25 mouse cellular contexts compared by ENCODE assay signal in genomic region chr11:102241874-102242273, GRCm38 (mm10). TPM values are rescaled to one million over a fixed set of nuclear protein-coding genes. Genes with fewer than 3 reads are reported as not detected.
DNase-seq lines count a peak whose midpoint lies in the region; ATAC-seq and TF ChIP-seq lines count a peak whose summit lies in the region.
"Had no signal": no experiment of that assay in that cellular context is flagged by ENCODE, and none has a peak within 500 bp of the region (broad histone marks: within the 10 kb centered on the region; RNA-seq: fewer than 3 reads in every experiment).

No protein-coding gene starts in this region.

- TF ChIP-seq CTCF in layer of hippocampus, adult 2 months (conservative IDR thresholded peaks at IDR 0.05), result peak; percentile 43
- TF ChIP-seq CTCF in lung, postnatal 0 days (IDR thresholded peaks at IDR 0.05), result peak; percentile 20
- peak; percentile 52 to 64 (median 57) for TF ChIP-seq CTCF in MEL (IDR thresholded peaks at IDR 0.05 in 2 of 3, conservative IDR thresholded peaks at IDR 0.05 in 1 of 3; ENCODE audit: control insufficient read depth in 1 of 3, insufficient read depth in 1 of 3, low read depth in 2 of 3, low read length in 3 of 3, poor library complexity in 1 of 3, severe bottlenecking in 1 of 3)
- peak; percentile 46 for TF ChIP-seq CTCF in stomach, postnatal 0 days (IDR thresholded peaks at IDR 0.05; ENCODE audit: low read depth)

- TF ChIP-seq EP300 in lung, postnatal 0 days (IDR thresholded peaks at IDR 0.05), result no peak
- TF ChIP-seq EP300 in MEL (IDR thresholded peaks at IDR 0.05; ENCODE audit: low read depth in 1 of 2, low read length in 2 of 2), result no peak
- no peak for TF ChIP-seq EP300 in stomach, postnatal 0 days (optimal IDR thresholded peaks at IDR 0.05)

- WGBS in lung, postnatal 0 days, result 58% methylated on average over 5 of the region's 5 CpGs
- WGBS in stomach, postnatal 0 days, result 61% methylated on average over 5 of the region's 5 CpGs

- no peaks in the 10 kb centered on the region for H3K36me3 ChIP-seq in lung, postnatal 0 days (ENCODE audit: insufficient read depth, low read length)
- H3K36me3 ChIP-seq in MEL (ENCODE audit: control insufficient read depth in 1 of 2, insufficient read depth in 2 of 2, low read length in 2 of 2), result peaks cover 0 to 11% of the 10 kb centered on the region in 2 experiments; a peak in 2 of 4 replicates
- no peaks in the 10 kb centered on the region for H3K36me3 ChIP-seq in stomach, postnatal 0 days (ENCODE audit: control insufficient read depth, insufficient read depth, low read length)
- H3K36me3 ChIP-seq: heart, embryonic 10.5 days; kidney, embryonic 15.5 days; liver, embryonic 15.5 days; stomach, embryonic 15.5 days had no signal

- no peak for DNase-seq in layer of hippocampus, adult 2 months (ENCODE audit: low spot score in 2 of 2)
- no peak for DNase-seq in layer of hippocampus, postnatal 36 days
- no peak for DNase-seq in lung, postnatal 0 days (ENCODE audit: low spot score)
- DNase-seq in lung, postnatal 10 days, result no peak
- peak; percentile 60 for DNase-seq in MEL (ENCODE audit: low read depth, low spot score)
- DNase-seq in stomach, postnatal 0 days (ENCODE audit: low spot score), result no peak
- DNase-seq in thymus, postnatal 36 days, result no peak
- DNase-seq: adrenal gland, postnatal 14 days; cerebellum, adult 9-10 months; kidney, postnatal 4 days; layer of hippocampus, adult 9-11 months; lung, postnatal 36 days; right cerebral cortex, postnatal 4 days; thymus, adult 18-20 months; thymus, postnatal 4 days had no signal

- H3K9me3 ChIP-seq in lung, postnatal 0 days (ENCODE audit: low read length), result no peaks in the 10 kb centered on the region
- H3K9me3 ChIP-seq in MEL (replicated peaks; ENCODE audit: insufficient read depth, low read length), result no peaks in the 10 kb centered on the region
- no peaks in the 10 kb centered on the region for H3K9me3 ChIP-seq in stomach, postnatal 0 days (ENCODE audit: control insufficient read depth, low read length)
- H3K9me3 ChIP-seq: forebrain, embryonic 13.5 days; heart, embryonic 10.5 days; kidney, embryonic 15.5 days; liver, embryonic 15.5 days; stomach, embryonic 15.5 days had no signal

- peak; percentile 45 for TF ChIP-seq RAD21 in MEL (IDR thresholded peaks at IDR 0.05; ENCODE audit: low read depth, low read length)

- no peak overlapping the region for H3K9ac ChIP-seq in lung, postnatal 0 days (replicated peaks; ENCODE audit: low read depth)
- H3K9ac ChIP-seq in MEL (ENCODE audit: control insufficient read depth, low read depth, low read length, poor library complexity, severe bottlenecking), result no peak overlapping the region
- no peak overlapping the region for H3K9ac ChIP-seq in stomach, postnatal 0 days (ENCODE audit: low read length)
- H3K9ac ChIP-seq: forebrain, embryonic 13.5 days; kidney, embryonic 15.5 days; liver, embryonic 15.5 days; stomach, embryonic 15.5 days had no signal

- no peak overlapping the region for H3K4me3 ChIP-seq in layer of hippocampus, adult 2 months
- H3K4me3 ChIP-seq in lung, postnatal 0 days (ENCODE audit: low read depth, low read length), result no peak overlapping the region
- no peak overlapping the region for H3K4me3 ChIP-seq in MEL (ENCODE audit: control insufficient read depth in 1 of 2, insufficient read depth in 1 of 2, low read depth in 2 of 2, low read length in 2 of 2)
- no peak overlapping the region for H3K4me3 ChIP-seq in stomach, postnatal 0 days (ENCODE audit: low read depth, low read length)
- H3K4me3 ChIP-seq: forebrain, embryonic 13.5 days; heart, embryonic 10.5 days; kidney, embryonic 15.5 days; liver, embryonic 15.5 days; stomach, embryonic 15.5 days had no signal

- TF ChIP-seq POLR2A in MEL (IDR thresholded peaks at IDR 0.05; ENCODE audit: control insufficient read depth in 1 of 2, insufficient read depth in 1 of 2, low read depth in 1 of 2, low read length in 2 of 2, poor library complexity in 1 of 2), result no peak

- H3K27me3 ChIP-seq in lung, postnatal 0 days (replicated peaks; ENCODE audit: insufficient read depth, low read length), result no peaks in the 10 kb centered on the region
- no peaks in the 10 kb centered on the region for H3K27me3 ChIP-seq in MEL (ENCODE audit: control insufficient read depth in 1 of 2, insufficient read depth in 2 of 2, low read length in 2 of 2)
- H3K27me3 ChIP-seq in stomach, postnatal 0 days (ENCODE audit: control insufficient read depth, insufficient read depth, low read length), result no peaks in the 10 kb centered on the region
- H3K27me3 ChIP-seq: forebrain, embryonic 13.5 days; kidney, embryonic 15.5 days; stomach, embryonic 15.5 days had no signal

- H3K79me2 ChIP-seq in MEL (ENCODE audit: control insufficient read depth, insufficient read depth, low read length, poor library complexity), result no peaks in the 10 kb centered on the region

- H3K4me2 ChIP-seq in lung, postnatal 0 days (replicated peaks; ENCODE audit: low read depth, low read length), result no peak overlapping the region
- no peak overlapping the region for H3K4me2 ChIP-seq in stomach, postnatal 0 days (replicated peaks; ENCODE audit: low read depth)
- H3K4me2 ChIP-seq: forebrain, embryonic 13.5 days; kidney, embryonic 15.5 days; liver, embryonic 15.5 days; stomach, embryonic 15.5 days had no signal

- H3K27ac ChIP-seq in layer of hippocampus, adult 2 months, result no peak overlapping the region
- H3K27ac ChIP-seq in lung, postnatal 0 days (ENCODE audit: low read length), result no peak overlapping the region
- no peak overlapping the region for H3K27ac ChIP-seq in MEL (ENCODE audit: control insufficient read depth, low read depth, low read length)
- H3K27ac ChIP-seq in stomach, postnatal 0 days (replicated peaks), result no peak overlapping the region
- H3K27ac ChIP-seq: forebrain, embryonic 13.5 days; heart, embryonic 10.5 days; kidney, embryonic 15.5 days; stomach, embryonic 15.5 days had no signal

- H3K4me1 ChIP-seq in lung, postnatal 0 days (ENCODE audit: insufficient read depth, low read depth, low read length), result peaks cover 3% of the 10 kb centered on the region; the same call in 1 of the 2 replicates
- peaks cover 0 to 14% of the 10 kb centered on the region in 2 experiments for H3K4me1 ChIP-seq in MEL (ENCODE audit: control insufficient read depth in 1 of 2, insufficient read depth in 2 of 2, low read length in 2 of 2)
- peaks cover 3% of the 10 kb centered on the region; the same call in 1 of the 2 replicates for H3K4me1 ChIP-seq in stomach, postnatal 0 days (replicated peaks; ENCODE audit: control insufficient read depth, insufficient read depth)

- no peak for ATAC-seq in lung, postnatal 0 days
- ATAC-seq in stomach, postnatal 0 days (ENCODE audit: low FRiP score, low TSS enrichment), result no peak
- ATAC-seq: forebrain, embryonic 13.5 days; hindbrain, embryonic 16.5 days; midbrain, embryonic 16.5 days had no signal

TF ChIP-seq in MEL, 35 proteins besides CTCF, POLR2A, EP300 and RAD21 (continues in another document):
- TF ChIP-seq ZMIZ1 (IDR thresholded peaks at IDR 0.05; ENCODE audit: low read depth, low read length), result no peak
- no peak for TF ChIP-seq BHLHE40 (IDR thresholded peaks at IDR 0.05; ENCODE audit: borderline replicate concordance, low read depth, low read length)
- peak; percentile 34 for TF ChIP-seq ZC3H11A (IDR thresholded peaks at IDR 0.05; ENCODE audit: low read depth, low read length)
- no peak for TF ChIP-seq MYC (IDR thresholded peaks at IDR 0.05; ENCODE audit: low read depth, low read length)

RNA-seq across cellular contexts. Expression of gene BC030867, which starts 6.8 kb away (rescaled TPM):
- total RNA-seq in layer of hippocampus, adult 2 months (2021), result 1 to 10 TPM; 1.0 to 1.1 TPM
- 1 to 10 TPM in 1 of 2 experiments, under 1 TPM in 1; 0.58 to 1.5 TPM for total RNA-seq in layer of hippocampus, postnatal 36 days (2021)
- 0.88 and 1.3 TPM in 2 replicates for polyA plus RNA-seq in lung, postnatal 0 days (2015; fragmentation: Nextera tagmentation; extraction: Ambion mirVana)
- 19.5 and 20.0 TPM in 2 replicates for total RNA-seq in MEL (2012; rRNA removed)
- 10 to 100 TPM; 36.2 to 51.7 TPM for polyA plus RNA-seq in MEL (2012; ENCODE audit: insufficient read depth in 1 of 2, insufficient read length in 2 of 2, low read depth in 1 of 2, low replicate concordance in 2 of 2, missing spikeins in 1 of 2)
- 2.2 and 2.7 TPM in 2 replicates for polyA plus RNA-seq in stomach, postnatal 0 days (2015; fragmentation: Nextera tagmentation; extraction: Ambion mirVana)
- total RNA-seq: gastrocnemius, adult 8-10 months had no signal

RNA-seq across cellular contexts. Expression of gene Hdac5, which starts 11.9 kb away (rescaled TPM):
- 100 to 1,000 TPM; 233 to 243 TPM for total RNA-seq in layer of hippocampus, adult 2 months (2021)
- total RNA-seq in layer of hippocampus, postnatal 36 days (2021), result 100 to 1,000 TPM; 227 to 234 TPM
- 65.6 and 79.0 TPM in 2 replicates for polyA plus RNA-seq in lung, postnatal 0 days (2015; fragmentation: Nextera tagmentation; extraction: Ambion mirVana)
- 9.1 and 10.4 TPM in 2 replicates for total RNA-seq in MEL (2012; rRNA removed)
- polyA plus RNA-seq in MEL (2012; ENCODE audit: insufficient read depth in 1 of 2, insufficient read length in 2 of 2, low read depth in 1 of 2, low replicate concordance in 2 of 2, missing spikeins in 1 of 2), result 10 to 100 TPM in 1 of 2 experiments, not detected in 1; 29.3 TPM
- 33.8 and 43.3 TPM in 2 replicates for polyA plus RNA-seq in stomach, postnatal 0 days (2015; fragmentation: Nextera tagmentation; extraction: Ambion mirVana)

RNA-seq across cellular contexts. Expression of gene Asb16, which starts 26.7 kb away (rescaled TPM):
- 1 to 10 TPM; 2.0 TPM for total RNA-seq in layer of hippocampus, adult 2 months (2021)
- 1 to 10 TPM; 1.0 to 1.2 TPM for total RNA-seq in layer of hippocampus, postnatal 36 days (2021)
- not detected in 2 replicates for polyA plus RNA-seq in lung, postnatal 0 days (2015; fragmentation: Nextera tagmentation; extraction: Ambion mirVana)
- total RNA-seq in MEL (2012; rRNA removed), result 3.9 and 4.4 TPM in 2 replicates
- polyA plus RNA-seq in MEL (2012; ENCODE audit: insufficient read depth in 1 of 2, insufficient read length in 2 of 2, low read depth in 1 of 2, low replicate concordance in 2 of 2, missing spikeins in 1 of 2), result 1 to 10 TPM in 1 of 2 experiments, not detected in 1; 8.5 TPM
- 0.04 TPM in 1 of 2 replicates, not detected in the other for polyA plus RNA-seq in stomach, postnatal 0 days (2015; fragmentation: Nextera tagmentation; extraction: Ambion mirVana)
- total RNA-seq: hematopoietic stem cell, adult 5-6 weeks had no signal
- polyA plus RNA-seq: C2C12; forebrain, embryonic 13.5 days; stomach, embryonic 15.5 days had no signal

RNA-seq across cellular contexts. Expression of gene Tmub2, which starts 42.9 kb away (rescaled TPM):
- 10 to 100 TPM; 61.1 to 67.4 TPM for total RNA-seq in layer of hippocampus, adult 2 months (2021)
- 10 to 100 TPM; 64.2 to 64.8 TPM for total RNA-seq in layer of hippocampus, postnatal 36 days (2021)
- polyA plus RNA-seq in lung, postnatal 0 days (2015; fragmentation: Nextera tagmentation; extraction: Ambion mirVana), result 46.1 and 47.4 TPM in 2 replicates
- 27.0 and 29.3 TPM in 2 replicates for total RNA-seq in MEL (2012; rRNA removed)
- polyA plus RNA-seq in MEL (2012; ENCODE audit: insufficient read depth in 1 of 2, insufficient read length in 2 of 2, low read depth in 1 of 2, low replicate concordance in 2 of 2, missing spikeins in 1 of 2), result 10 to 100 TPM in 1 of 2 experiments, not detected in 1; 40.5 TPM
- polyA plus RNA-seq in stomach, postnatal 0 days (2015; fragmentation: Nextera tagmentation; extraction: Ambion mirVana), result 30.3 and 31.3 TPM in 2 replicates

RNA-seq across cellular contexts. Expression of gene G6pc3, which starts 52.5 kb away (rescaled TPM):
- 10 to 100 TPM; 58.2 to 59.7 TPM for total RNA-seq in layer of hippocampus, adult 2 months (2021)
- 10 to 100 TPM; 52.0 to 58.5 TPM for total RNA-seq in layer of hippocampus, postnatal 36 days (2021)
- polyA plus RNA-seq in lung, postnatal 0 days (2015; fragmentation: Nextera tagmentation; extraction: Ambion mirVana), result 15.8 and 16.7 TPM in 2 replicates
- 46.4 and 48.9 TPM in 2 replicates for total RNA-seq in MEL (2012; rRNA removed)
- 100 to 1,000 TPM in 1 of 2 experiments, not detected in 1; 104 TPM for polyA plus RNA-seq in MEL (2012; ENCODE audit: insufficient read depth in 1 of 2, insufficient read length in 2 of 2, low read depth in 1 of 2, low replicate concordance in 2 of 2, missing spikeins in 1 of 2)
- 19.2 and 19.4 TPM in 2 replicates for polyA plus RNA-seq in stomach, postnatal 0 days (2015; fragmentation: Nextera tagmentation; extraction: Ambion mirVana)

Comparison
In these comparisons a context has a peak if more than half of its experiments do, and no peak if none do; other contexts are left out.
1. RNA of gene Hdac5, which starts 11.9 kb away (total RNA-seq): 233 to 243 TPM in layer of hippocampus, adult 2 months and 227 to 234 TPM in layer of hippocampus, postnatal 36 days; 9.1 to 10.4 TPM in MEL; every median in the first group is over 10 times any median in the second.
2. Peak in every context shown above with its lines, with median percentiles within 50 percentile points of each other: CTCF ChIP-seq.